In genomic region chr17:67304831-67305230, GRCm38 (mm10) we compare ENCODE assay signal across 10 mouse cellular contexts. TPM values are rescaled to one million over a fixed set of nuclear protein-coding genes. Genes with fewer than 3 reads are reported as not detected.
DNase-seq lines count a peak whose midpoint lies in the region; ATAC-seq and TF ChIP-seq lines count a peak whose summit lies in the region.
"Had no signal": no experiment of that assay in that cellular context is flagged by ENCODE, and none has a peak within 500 bp of the region (broad histone marks: within the 10 kb centered on the region; RNA-seq: fewer than 3 reads in every experiment).

No protein-coding gene starts in this region.

- no peaks in the 10 kb centered on the region for H3K36me3 ChIP-seq in midbrain, postnatal 0 days (ENCODE audit: insufficient read depth, low read length)
- H3K36me3 ChIP-seq in midbrain, embryonic 16.5 days (ENCODE audit: control insufficient read depth, insufficient read depth, low read length): no peaks in the 10 kb centered on the region
- no peaks in the 10 kb centered on the region for H3K36me3 ChIP-seq in embryonic facial prominence, embryonic 15.5 days
- no peaks in the 10 kb centered on the region for H3K36me3 ChIP-seq in forebrain, embryonic 15.5 days
- H3K36me3 ChIP-seq in hindbrain, embryonic 12.5 days: no peaks in the 10 kb centered on the region

- no peak overlapping the region for H3K4me2 ChIP-seq in midbrain, postnatal 0 days (ENCODE audit: low read depth, low read length, poor library complexity, severe bottlenecking)
- no peak overlapping the region for H3K4me2 ChIP-seq in midbrain, embryonic 16.5 days (ENCODE audit: low read length)
- H3K4me2 ChIP-seq in embryonic facial prominence, embryonic 15.5 days (replicated peaks): no peak overlapping the region
- H3K4me2 ChIP-seq in forebrain, embryonic 15.5 days (replicated peaks): no peak overlapping the region
- no peak overlapping the region for H3K4me2 ChIP-seq in hindbrain, embryonic 12.5 days (replicated peaks)

- WGBS in midbrain, postnatal 0 days: 71% methylated on average over 3 of the region's 3 CpGs
- 70% methylated on average over 3 of the region's 3 CpGs for WGBS in midbrain, embryonic 16.5 days
- 57% methylated on average over 3 of the region's 3 CpGs for WGBS in embryonic facial prominence, embryonic 15.5 days
- WGBS in forebrain, embryonic 15.5 days: 68% methylated on average over 3 of the region's 3 CpGs
- WGBS in hindbrain, embryonic 12.5 days: 67% methylated on average over 3 of the region's 3 CpGs

- TF ChIP-seq CTCF in midbrain, postnatal 0 days (IDR thresholded peaks at IDR 0.05): no peak

- DNase-seq in midbrain, postnatal 0 days (ENCODE audit: low spot score): peak; percentile 42
- DNase-seq in kidney, adult 8-10 months: peak; percentile 35 to 65
- peak; percentile 20 for DNase-seq in ovary, postnatal 14 days (ENCODE audit: low spot score)
- DNase-seq in left cerebral cortex, adult 9 months (ENCODE audit: low spot score in 2 of 2): no peak

- peaks cover 3% of the 10 kb centered on the region; the same call in 1 of the 2 replicates for H3K4me1 ChIP-seq in midbrain, postnatal 0 days (ENCODE audit: insufficient read depth, low read length)
- peaks cover 20% of the 10 kb centered on the region for H3K4me1 ChIP-seq in midbrain, embryonic 16.5 days (ENCODE audit: control insufficient read depth, insufficient read depth, low read length)
- H3K4me1 ChIP-seq in embryonic facial prominence, embryonic 15.5 days: peaks cover 18% of the 10 kb centered on the region
- peaks cover 19% of the 10 kb centered on the region for H3K4me1 ChIP-seq in forebrain, embryonic 15.5 days
- H3K4me1 ChIP-seq in hindbrain, embryonic 12.5 days: peaks cover 9% of the 10 kb centered on the region; the same call in 1 of the 2 replicates
- H3K4me1 ChIP-seq: megakaryocyte, embryonic 14.5 days had no signal

- H3K27me3 ChIP-seq in midbrain, postnatal 0 days (ENCODE audit: insufficient read depth, low read length): no peaks in the 10 kb centered on the region
- H3K27me3 ChIP-seq in midbrain, embryonic 16.5 days (ENCODE audit: control insufficient read depth, insufficient read depth, low read depth, low read length): no peaks in the 10 kb centered on the region
- H3K27me3 ChIP-seq in embryonic facial prominence, embryonic 15.5 days: no peaks in the 10 kb centered on the region
- peaks cover 12% of the 10 kb centered on the region; the same call in 1 of the 2 replicates for H3K27me3 ChIP-seq in forebrain, embryonic 15.5 days
- H3K27me3 ChIP-seq in hindbrain, embryonic 12.5 days: no peaks in the 10 kb centered on the region
- H3K27me3 ChIP-seq: megakaryocyte, embryonic 14.5 days had no signal

- no peak overlapping the region for H3K4me3 ChIP-seq in midbrain, postnatal 0 days (ENCODE audit: low read depth, low read length)
- H3K4me3 ChIP-seq in midbrain, embryonic 16.5 days (ENCODE audit: low read depth, low read length): no peak overlapping the region
- no peak overlapping the region for H3K4me3 ChIP-seq in embryonic facial prominence, embryonic 15.5 days (replicated peaks)
- no peak overlapping the region for H3K4me3 ChIP-seq in forebrain, embryonic 15.5 days
- H3K4me3 ChIP-seq in hindbrain, embryonic 12.5 days: no peak overlapping the region
- H3K4me3 ChIP-seq: megakaryocyte, embryonic 14.5 days had no signal

- no peak overlapping the region for H3K9ac ChIP-seq in midbrain, postnatal 0 days (replicated peaks; ENCODE audit: low read length, poor library complexity, severe bottlenecking)
- no peak overlapping the region for H3K9ac ChIP-seq in midbrain, embryonic 16.5 days (ENCODE audit: low read depth, low read length)
- no peak overlapping the region for H3K9ac ChIP-seq in embryonic facial prominence, embryonic 15.5 days
- no peak overlapping the region for H3K9ac ChIP-seq in forebrain, embryonic 15.5 days (replicated peaks)
- no peak overlapping the region for H3K9ac ChIP-seq in hindbrain, embryonic 12.5 days

- H3K9me3 ChIP-seq in midbrain, postnatal 0 days (ENCODE audit: low read length): no peaks in the 10 kb centered on the region
- H3K9me3 ChIP-seq in midbrain, embryonic 16.5 days (replicated peaks; ENCODE audit: control insufficient read depth, low read length, poor library complexity, severe bottlenecking): no peaks in the 10 kb centered on the region
- H3K9me3 ChIP-seq in embryonic facial prominence, embryonic 15.5 days (replicated peaks): no peaks in the 10 kb centered on the region; the same call in 1 of the 2 replicates
- no peaks in the 10 kb centered on the region for H3K9me3 ChIP-seq in forebrain, embryonic 15.5 days
- no peaks in the 10 kb centered on the region for H3K9me3 ChIP-seq in hindbrain, embryonic 12.5 days (replicated peaks)

- no peak overlapping the region for H3K27ac ChIP-seq in midbrain, postnatal 0 days (ENCODE audit: low read depth, low read length)
- H3K27ac ChIP-seq in midbrain, embryonic 16.5 days (ENCODE audit: low read length): no peak overlapping the region
- H3K27ac ChIP-seq in embryonic facial prominence, embryonic 15.5 days (replicated peaks): no peak overlapping the region
- no peak overlapping the region for H3K27ac ChIP-seq in forebrain, embryonic 15.5 days (replicated peaks)
- no peak overlapping the region for H3K27ac ChIP-seq in hindbrain, embryonic 12.5 days

- ATAC-seq in midbrain, postnatal 0 days (ENCODE audit: low FRiP score): no peak
- no peak for ATAC-seq in midbrain, embryonic 16.5 days
- ATAC-seq in embryonic facial prominence, embryonic 15.5 days (ENCODE audit: insufficient number of reproducible peaks, low FRiP score, low TSS enrichment, low read depth): peak; percentile 35; the same call in 1 of the 2 replicates
- ATAC-seq in forebrain, embryonic 15.5 days (replicated peaks): no peak
- ATAC-seq in hindbrain, embryonic 12.5 days (ENCODE audit: low FRiP score): no peak

RNA-seq across cellular contexts. Expression of gene Ptprm, which starts 49.4 kb away (rescaled TPM):
- total RNA-seq in midbrain, postnatal 0 days (2014; rRNA removed): 43.5 and 45.4 TPM in 2 replicates
- polyA plus RNA-seq in midbrain, postnatal 0 days (2015; fragmentation: Nextera tagmentation; extraction: Ambion mirVana): 15.9 and 18.3 TPM in 2 replicates
- polyA plus RNA-seq in midbrain, embryonic 16.5 days (2015; fragmentation: Nextera tagmentation; extraction: Ambion mirVana): 17.2 and 19.7 TPM in 2 replicates
- 16.0 and 17.6 TPM in 2 replicates for polyA plus RNA-seq in embryonic facial prominence, embryonic 15.5 days (2015; fragmentation: Nextera tagmentation; extraction: Ambion mirVana)
- polyA plus RNA-seq in forebrain, embryonic 15.5 days (2015; fragmentation: Nextera tagmentation; extraction: Ambion mirVana): 10.7 and 11.0 TPM in 2 replicates
- polyA plus RNA-seq in hindbrain, embryonic 12.5 days (2016; fragmentation: Nextera tagmentation; extraction: Ambion mirVana): 16.5 and 17.3 TPM in 2 replicates
- total RNA-seq: MEL had no signal

Comparison
In these comparisons a context has a peak if more than half of its experiments do, and no peak if none do; other contexts are left out.
1. DNase-seq: peak in midbrain, postnatal 0 days (single experiment), kidney, adult 8-10 months (2 of 2) and ovary, postnatal 14 days (single experiment); none in left cerebral cortex, adult 9 months (0 of 2).